Mouse (Mus musculus): Measurements from ENCODE around the gene Gm21118.
"Not testable (repeated sequence)": the region's sequence is repeated elsewhere in the genome, so short reads cannot be mapped to it uniquely, and the experiment has no call there.

GRCm38 (mm10) chrY:70273542-70273941, at the start of gene Gm21118:
- not testable (repeated sequence) for TF ChIP-seq CTCF (IDR thresholded peaks at IDR 0.05; ENCODE audit: control insufficient read depth, insufficient read depth, insufficient replicate concordance, low read depth, low read length); POLR2A (IDR thresholded peaks at IDR 0.05; ENCODE audit: control insufficient read depth, low read depth, low read length)
